Mouse (Mus musculus) neutrophil, adult 5-6 weeks (primary cell): ENCODE results near the gene Gm21663. TPM values are rescaled to one million over a fixed set of nuclear protein-coding genes. Genes with fewer than 3 reads are reported as not detected.
"Not testable (repeated sequence)": the region's sequence is repeated elsewhere in the genome, so short reads cannot be mapped to it uniquely, and the experiment has no call there.

Experiments used
- ATAC-seq: fragments of 151-379, 151-347 bp; 2 replicates; pipeline ENCODE4 v1.8.0; 2017; ENCODE audit warnings: mild to moderate bottlenecking, moderate TSS enrichment; ENCODE audit not compliant: insufficient number of reproducible peaks, poor library complexity, low FRiP score, severe bottlenecking; ENCODE audit errors: extremely low read depth
- total RNA-seq: library from RNA; stranded (forward); fragments of 200-1000 nt; gene quantifications from 2 replicates; pipeline ENCODE4 v1.2.3, GENCODE M21; 2017

Gm21663 gene
- total RNA-seq, result 0.23 TPM in 1 of 2 replicates, not detected in the other

DNA sequence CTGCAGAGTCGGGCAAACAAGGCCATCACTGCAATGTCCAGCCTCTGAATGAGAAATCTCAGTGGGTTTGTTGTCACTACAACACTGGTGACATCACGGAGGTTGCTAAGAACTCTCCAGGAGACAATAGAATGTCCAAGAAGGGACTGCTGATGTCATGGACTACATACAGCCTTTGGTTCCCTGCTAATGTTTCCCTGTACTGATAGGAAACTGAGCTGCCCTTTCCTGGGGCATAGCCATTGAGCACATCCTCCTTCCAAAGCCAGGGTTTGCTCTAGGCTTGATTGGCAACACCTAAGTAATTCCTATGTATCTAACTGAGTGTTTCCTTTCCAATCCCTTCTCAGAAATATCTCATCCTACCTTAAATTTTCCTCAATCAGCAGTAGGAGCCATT is at the start of gene Gm21663:
Gene Gm21663, minus strand, starts transcription at position 101 of the 400 bp plus-strand sequence.
- not testable (repeated sequence) for ATAC-seq

DNA sequence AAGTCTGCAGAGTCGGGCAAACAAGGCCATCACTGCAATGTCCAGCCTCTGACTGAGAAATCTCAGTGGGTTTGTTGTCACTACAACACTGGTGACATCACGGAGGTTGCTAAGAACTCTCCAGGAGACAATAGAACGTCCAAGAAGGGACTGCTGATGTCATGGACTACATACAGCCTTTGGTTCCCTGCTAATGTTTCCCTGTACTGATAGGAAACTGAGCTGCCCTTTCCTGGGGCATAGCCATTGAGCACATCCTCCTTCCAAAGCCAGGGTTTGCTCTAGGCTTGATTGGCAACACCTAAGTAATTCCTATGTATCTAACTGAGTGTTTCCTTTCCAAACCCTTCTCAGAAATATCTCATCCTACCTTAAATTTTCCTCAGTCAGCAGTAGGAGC is 46.4 kb upstream of the Gm21663 start, which contains the start of gene Gm21698:
Gene Gm21698, minus strand, starts transcription at position 101 of the 400 bp plus-strand sequence.
- ATAC-seq, result not testable (repeated sequence)

DNA sequence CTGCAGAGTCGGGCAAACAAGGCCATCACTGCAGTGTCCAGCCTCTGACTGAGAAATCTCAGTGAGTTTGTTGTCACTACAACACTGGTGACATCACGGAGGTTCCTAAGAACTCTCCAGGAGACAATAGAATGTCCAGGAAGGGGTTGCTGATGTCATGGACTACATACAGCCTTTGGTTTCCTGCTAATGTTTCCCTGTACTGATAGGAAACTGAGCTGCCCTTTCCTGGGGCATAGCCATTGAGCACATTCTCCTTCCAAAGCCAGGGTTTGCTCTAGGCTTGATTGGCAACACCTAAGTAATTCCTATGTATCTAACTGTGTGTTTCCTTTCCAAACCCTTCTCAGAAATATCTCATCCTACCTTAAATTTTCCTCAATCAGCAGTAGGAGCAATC is 30.4 kb upstream of the Gm21663 start, which contains the start of gene Gm21680:
Gene Gm21680, minus strand, starts transcription at position 101 of the 400 bp plus-strand sequence.
- ATAC-seq, result not testable (repeated sequence)

DNA sequence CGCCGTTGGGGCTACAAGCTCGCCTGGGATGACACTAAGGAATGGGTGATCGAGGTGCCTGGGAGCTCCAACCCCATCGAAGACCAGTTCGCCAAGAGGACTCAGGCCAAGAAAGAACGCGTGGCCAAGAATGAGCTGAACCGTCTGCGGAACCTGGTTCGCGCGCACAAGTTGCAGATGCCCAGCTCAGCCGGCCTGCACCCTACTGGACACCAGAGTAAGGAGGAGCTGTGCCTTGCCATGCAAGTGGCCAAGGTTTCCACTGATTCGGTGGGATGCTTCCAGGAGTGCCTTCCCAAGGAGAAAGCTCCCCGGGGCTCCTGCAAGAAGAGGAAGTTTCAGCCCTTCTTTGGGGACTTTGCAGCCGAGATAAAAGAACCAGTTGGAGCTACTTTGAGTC is 14.9 kb upstream of the Gm21663 start:
- peak; percentile 6; the same call in 1 of the 2 replicates for ATAC-seq

DNA sequence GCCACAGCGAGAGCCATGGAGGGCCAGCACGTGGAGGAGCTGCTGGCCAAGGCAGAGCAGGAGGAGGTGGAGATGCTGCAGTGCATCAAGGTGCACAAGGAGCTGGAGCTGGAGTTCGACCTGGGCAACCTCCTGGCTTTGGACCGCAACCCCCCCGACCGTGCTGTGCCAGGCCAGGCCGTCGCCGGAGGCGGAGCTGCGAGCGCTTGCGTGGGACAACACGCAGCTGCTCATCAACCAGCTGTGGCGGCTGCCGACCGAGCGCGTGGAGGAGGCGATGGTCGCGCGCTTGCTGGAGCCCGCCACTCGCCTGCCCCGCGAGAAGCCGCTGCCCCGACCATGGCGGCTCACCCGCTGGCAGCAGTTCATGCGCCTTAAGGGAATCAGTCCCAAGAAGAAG is 14.4 kb upstream of the Gm21663 start:
- ATAC-seq, result 0 out of 2 replicates have a peak, but pooled peaks have one; percentile 16

DNA sequence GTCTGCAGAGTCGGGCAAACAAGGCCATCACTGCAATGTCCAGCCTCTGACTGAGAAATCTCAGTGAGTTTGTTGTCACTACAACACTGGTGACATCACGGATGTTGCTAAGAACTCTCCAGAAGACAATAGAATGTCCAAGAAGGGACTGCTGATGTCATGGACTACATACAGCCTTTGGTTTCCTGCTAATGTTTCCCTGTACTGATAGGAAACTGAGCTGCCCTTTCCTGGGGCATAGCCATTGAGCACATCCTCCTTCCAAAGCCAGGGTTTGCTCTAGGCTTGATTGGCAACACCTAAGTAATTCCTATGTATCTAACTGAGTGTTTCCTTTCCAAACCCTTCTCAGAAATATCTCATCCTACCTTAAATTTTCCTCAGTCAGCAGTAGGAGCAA is 12.1 kb upstream of the Gm21663 start, which contains the start of gene Gm21671:
Gene Gm21671, minus strand, starts transcription at position 101 of the 400 bp plus-strand sequence.
- not testable (repeated sequence) for ATAC-seq

DNA sequence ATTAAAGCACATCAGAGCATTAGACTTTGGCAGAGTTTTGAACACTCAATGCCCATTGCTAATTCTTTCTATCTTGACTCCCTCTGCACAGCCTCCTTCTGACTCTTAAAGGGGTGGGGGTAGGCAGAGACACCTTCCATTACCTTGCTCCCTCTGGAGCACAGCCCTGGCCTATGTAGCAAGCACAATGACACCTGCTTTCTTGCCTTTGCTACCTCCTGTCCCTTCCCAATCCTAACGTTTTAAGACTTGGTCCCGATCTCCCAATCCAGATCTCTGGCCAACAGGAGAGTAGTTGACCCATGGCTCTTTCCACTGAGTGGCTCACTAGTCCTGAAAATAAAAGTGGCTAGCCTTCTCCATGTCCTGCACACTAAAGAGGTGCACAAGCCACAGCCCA is 3.2 kb upstream of the Gm21663 start:
- not testable (repeated sequence) for ATAC-seq

DNA sequence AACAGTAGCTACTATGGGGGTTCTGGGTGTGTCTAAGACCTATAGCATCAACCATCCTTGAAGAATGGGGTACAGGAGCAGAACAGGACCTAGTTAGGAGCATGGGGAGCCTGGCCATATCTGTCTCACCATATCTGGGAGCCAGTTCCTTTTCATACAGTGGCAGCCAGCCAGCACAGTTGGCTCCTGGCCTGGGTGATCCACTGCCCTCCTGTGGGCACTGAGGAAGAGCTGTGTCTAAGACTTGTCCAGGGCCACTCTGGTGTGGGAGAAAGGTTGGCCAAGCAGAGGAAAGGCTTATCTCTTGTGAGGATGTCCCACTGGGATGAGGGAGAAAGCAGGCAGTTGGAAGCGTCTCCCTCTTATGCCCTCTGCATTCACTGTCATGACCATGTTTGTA is 50.9 kb downstream of the Gm21663 start:
- no peak for ATAC-seq

DNA sequence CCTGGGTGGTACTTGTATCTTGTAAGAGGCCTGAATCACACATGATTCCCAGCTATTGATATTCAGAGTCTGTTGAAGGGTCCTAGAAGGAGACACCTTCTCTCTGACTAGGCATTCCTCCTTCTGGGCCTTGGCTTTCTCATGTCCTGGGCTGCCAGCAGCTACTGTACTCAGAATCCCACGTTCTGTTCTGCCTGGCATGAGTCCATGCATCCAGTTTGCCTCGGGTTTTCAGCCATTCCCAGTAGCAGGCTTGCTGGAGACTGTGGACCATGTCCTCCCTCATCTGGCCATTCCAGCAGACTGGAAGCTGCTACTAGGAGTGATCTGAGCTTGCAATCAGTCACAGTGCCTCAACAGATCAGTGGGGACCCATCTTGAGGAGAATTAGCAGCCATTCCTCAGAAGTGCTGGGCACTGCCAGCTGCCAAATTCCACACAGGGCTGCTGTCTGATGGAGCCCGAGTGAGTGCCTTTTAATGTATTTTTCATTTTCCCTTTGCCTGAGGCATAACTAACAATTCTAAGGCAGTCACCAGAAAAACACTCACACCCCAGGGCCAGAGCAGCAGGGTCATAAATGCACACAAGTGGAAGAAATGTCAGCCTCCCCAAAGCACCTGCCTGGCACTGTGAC is 52.3 kb downstream of the Gm21663 start:
- no peak for ATAC-seq

DNA sequence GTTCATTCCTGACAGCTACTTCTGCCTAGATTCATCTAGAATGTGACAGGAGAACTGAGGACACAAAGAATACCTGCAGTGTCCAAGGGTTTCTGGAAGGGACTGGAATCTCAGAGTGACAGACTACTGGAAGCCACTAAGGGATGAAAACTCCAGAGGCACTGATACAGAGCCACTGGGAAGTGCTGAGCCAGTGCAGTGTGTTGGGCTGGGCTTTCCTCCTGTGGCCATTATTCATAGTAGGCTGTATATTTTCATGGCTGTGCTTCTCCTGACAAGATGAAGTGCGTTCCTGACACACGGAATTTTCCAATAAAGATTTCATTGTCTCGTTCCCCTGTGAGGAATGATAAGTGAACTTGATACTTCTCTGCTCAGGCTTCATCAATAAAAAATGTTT is 55.5 kb downstream of the Gm21663 start:
- no peak for ATAC-seq

Other genes with a start within 250 kb of the Gm21663 start
- 2.6 and 3.2 TPM in 2 replicates for gene Xrcc2, start 236.6 kb downstream of the Gm21663 start, total RNA-seq
- gene Actr3b, start 182.4 kb downstream of the Gm21663 start, total RNA-seq, result 1.7 and 2.4 TPM in 2 replicates
- 0.23 TPM in 1 of 2 replicates, not detected in the other for gene Gm21671, start 12.0 kb upstream of the Gm21663 start, total RNA-seq
- not detected in 2 replicates for gene Gm21680, start 30.3 kb upstream of the Gm21663 start, total RNA-seq
- gene Gm21698, start 46.3 kb upstream of the Gm21663 start, total RNA-seq, result not detected in 2 replicates
- gene Gm1979, start 62.4 kb upstream of the Gm21663 start, total RNA-seq, result not detected in 2 replicates
- gene Gm5862, start 80.5 kb upstream of the Gm21663 start, total RNA-seq, result not detected in 2 replicates
- gene Speer4a, start 97.2 kb upstream of the Gm21663 start, total RNA-seq, result not detected in 2 replicates
- gene Gm7347, start 116.2 kb upstream of the Gm21663 start, total RNA-seq, result not detected in 2 replicates
- not detected in 2 replicates for gene Gm10471, start 146.9 kb upstream of the Gm21663 start, total RNA-seq
- gene 5031410I06Rik, start 163.0 kb upstream of the Gm21663 start, total RNA-seq, result not detected in 2 replicates
- gene Gm10220, start 179.0 kb upstream of the Gm21663 start, total RNA-seq, result not detected in 2 replicates